Mouse (Mus musculus): ENCODE results near the gene 9330159F19Rik.
A peak's percentile ranks its signal among the peaks of the same experiment; 100 is the strongest.

The 9330159F19Rik gene

DNA sequence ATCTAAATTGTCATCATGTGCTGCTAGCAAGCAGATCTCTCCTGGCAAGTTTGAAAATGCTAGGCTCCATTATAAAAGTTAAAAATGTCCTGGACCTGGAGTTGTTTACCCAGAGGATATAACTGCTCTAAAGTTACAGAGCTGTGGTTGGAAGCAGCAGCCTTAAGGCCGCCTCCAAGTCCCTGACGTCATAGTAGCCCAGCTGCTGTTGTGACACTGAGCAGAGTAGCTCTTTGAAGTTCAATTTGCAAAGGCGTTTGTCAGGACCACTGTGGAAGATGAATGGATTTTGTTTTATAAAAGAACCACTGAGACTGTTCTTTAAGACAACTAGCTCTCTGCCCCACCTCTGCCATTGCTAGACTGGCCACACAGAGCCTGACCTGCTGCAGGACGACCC is at the start of gene 9330159F19Rik:
Gene 9330159F19Rik, plus strand, starts transcription at position 154 of the 400 bp plus-strand sequence.
- DNase-seq, result no peak

DNA sequence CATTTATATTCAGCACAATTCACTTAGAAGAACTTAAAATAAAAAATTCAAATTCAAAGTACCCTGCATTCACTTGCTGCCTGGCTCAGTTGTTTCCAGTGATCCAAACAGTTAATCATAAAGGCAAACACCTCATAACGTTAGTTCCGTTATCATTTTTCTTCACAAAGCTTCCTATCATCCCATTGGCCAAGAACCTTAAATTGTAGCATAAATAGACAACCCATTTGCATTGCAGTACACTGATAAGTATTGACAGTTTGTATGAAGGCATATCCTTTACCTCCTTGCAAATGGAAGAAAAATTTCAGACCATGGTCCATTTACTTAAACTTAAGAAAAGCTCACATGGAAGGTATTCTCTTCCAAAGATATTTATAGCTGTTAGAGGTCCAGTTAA is 49.7 kb upstream of the 9330159F19Rik start:
- no peak for DNase-seq

DNA sequence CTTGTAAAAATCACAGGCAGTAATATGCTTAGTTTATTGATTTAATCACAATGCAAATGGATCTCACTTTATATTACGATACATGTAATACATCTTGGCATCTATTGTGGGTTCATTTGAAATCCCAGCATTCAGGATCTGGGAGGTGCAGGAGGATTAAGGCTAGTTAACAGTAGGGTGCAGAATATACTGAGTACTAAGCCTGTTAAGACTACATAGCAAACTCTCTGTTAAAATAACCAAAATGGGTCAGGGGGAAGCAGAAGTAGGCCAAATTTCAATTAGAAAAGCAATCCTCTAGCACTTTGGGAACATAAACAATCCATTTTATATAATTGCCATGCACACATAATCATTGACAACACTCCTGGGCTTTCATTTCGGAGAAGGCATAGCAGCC is 37.6 kb upstream of the 9330159F19Rik start:
- DNase-seq, result no peak

DNA sequence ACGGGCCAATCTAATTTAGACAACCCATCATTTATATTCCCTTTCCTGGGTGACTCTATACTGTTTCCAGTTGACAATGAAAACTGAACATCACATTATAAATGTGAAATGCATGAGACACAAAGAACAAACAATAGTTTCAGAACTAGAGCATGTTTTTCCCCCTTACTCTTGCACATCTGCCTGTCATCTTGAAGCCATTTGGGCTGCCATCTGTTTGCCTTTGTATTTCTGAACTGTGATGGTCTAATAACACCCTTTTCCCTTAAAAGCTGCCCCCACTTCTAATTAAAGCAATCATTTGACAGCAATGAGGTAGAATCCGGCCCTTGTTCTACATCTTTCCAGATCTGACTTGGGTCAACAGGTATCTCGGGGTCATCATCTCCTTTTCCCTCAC is 35.8 kb upstream of the 9330159F19Rik start:
- no peak for DNase-seq

DNA sequence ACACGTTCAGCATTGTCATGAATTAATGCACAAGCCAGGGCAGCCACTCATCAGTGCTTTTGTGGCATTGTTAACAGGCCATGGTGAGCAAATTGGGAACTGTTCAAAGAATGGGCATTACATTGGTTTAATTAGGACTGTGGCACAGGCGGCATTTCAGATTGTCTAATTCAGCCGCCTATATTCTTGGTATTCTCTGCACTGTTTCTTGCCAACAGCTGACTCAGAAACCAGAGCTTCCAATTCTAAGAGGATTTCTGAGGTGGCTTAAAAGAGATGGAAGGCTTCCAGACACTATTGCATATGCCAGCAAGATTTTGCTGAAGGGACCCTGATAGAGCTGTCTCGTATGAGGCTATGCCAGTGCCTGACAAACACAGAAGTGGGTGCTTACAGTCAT is 34.5 kb upstream of the 9330159F19Rik start:
- no peak for DNase-seq

DNA sequence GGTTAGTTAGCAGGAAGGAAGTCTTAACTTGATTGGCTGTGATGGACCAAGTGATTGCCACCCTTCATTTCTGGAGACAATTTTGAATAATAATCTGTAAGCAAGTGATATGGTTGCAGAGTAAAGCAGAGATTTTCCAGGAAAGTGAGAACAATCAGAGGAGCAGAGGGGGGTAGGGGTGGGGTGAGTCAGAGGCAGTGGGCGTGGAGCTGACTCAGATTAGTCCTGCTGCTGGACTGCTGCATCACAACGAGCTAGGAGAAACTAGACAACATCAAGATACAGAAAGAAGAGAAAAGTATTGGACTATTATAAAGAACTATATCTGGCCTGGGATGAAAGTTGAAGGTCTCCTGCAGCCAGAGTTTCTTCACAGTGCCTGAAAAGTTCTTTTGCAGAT is 33.4 kb upstream of the 9330159F19Rik start:
- no peak for DNase-seq

DNA sequence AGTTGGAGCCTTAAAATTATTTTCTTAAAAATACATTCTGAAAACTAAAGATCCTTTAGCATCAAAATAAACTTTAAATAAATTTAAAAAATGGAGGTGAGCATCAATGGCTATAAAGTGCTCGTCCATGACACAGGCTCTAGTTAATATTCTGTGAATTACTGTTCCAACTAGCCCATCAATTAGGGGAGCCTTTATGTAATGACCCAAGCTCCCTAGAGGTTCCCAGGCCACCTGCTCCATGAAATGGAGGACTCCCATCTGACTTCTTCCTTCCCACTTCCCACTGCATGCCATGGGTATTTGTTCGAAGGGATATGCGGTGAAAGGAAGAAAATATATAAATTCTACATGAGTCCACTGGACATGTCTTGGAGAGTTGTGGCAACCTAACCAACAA is 31.2 kb upstream of the 9330159F19Rik start:
- no peak for DNase-seq

DNA sequence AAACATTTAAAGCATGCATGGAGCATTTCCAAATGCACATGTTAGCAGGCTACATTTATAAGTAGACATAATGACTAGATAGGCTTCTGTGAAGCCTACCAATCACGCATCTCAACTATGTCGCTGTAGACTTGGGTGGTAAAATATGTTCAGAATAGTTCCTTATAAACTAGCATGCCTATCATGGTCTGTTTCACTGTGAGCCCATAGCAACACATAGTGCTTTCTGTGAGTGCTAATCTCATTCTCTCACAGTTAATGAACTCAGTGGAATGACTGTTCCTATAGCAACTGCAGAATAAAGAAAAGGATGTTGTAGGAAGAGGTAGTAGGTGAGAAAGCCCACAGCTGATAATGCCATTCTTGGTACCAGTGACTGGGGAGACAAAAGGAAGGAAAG is 30.4 kb upstream of the 9330159F19Rik start:
- DNase-seq, result no peak

DNA sequence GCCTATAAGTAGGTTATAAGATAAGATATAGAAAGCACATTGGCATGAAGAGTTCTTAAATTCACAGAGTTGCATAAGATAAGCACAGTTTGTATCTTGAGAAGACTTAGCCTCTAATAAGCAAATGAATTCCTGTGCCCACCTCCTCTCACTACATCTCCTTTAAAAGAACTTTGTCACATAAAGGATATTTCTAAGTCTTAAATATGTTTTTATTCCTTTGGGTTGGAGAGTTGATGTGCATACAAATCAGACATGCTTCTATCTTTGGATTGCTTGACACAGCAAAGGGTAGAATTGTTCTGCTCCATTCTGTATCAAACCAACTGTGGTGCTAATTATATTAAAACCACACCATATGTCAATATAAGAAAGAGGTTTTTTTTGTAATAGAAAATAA is 17.6 kb upstream of the 9330159F19Rik start:
- DNase-seq, result no peak

DNA sequence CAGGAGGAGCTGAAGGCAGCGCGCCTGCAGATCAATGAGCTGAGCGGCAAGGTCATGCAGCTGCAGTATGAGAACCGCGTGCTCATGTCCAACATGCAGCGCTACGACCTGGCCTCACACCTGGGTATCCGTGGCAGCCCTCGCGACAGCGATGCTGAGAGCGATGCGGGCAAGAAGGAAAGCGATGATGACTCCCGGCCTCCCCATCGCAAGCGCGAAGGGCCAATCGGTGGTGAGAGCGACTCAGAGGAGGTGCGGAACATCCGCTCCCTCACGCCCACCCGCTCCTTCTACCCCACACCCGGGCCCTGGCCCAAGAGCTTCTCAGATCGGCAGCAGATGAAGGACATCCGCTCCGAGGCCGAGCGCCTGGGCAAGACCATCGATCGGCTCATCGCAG is 14.6 kb upstream of the 9330159F19Rik start:
- peak in 1 of 2 experiments; percentile 4 for DNase-seq

DNA sequence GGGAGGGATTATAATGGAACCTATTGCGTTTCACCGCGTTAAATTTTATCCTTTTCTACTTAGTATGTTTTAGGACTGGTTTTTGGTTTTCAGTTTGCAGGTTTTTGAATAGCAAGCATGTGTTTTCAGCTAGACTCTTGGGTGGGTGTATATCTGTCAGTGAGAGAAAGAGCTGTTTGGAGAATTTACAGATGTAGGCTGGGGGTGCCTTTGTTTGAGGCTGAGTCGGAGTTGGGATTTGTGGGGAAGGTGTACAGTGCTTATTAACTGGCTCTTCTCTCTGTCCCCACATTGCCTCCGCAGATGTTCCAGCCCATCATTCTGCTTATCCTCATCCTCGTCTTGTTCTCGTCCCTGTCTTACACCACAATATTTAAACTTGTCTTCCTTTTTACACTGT is 12.8 kb upstream of the 9330159F19Rik start, which contains the start of gene Gm49353:
Gene Gm49353, plus strand, starts transcription at position 313 of the 400 bp plus-strand sequence.
- DNase-seq, result no peak

DNA sequence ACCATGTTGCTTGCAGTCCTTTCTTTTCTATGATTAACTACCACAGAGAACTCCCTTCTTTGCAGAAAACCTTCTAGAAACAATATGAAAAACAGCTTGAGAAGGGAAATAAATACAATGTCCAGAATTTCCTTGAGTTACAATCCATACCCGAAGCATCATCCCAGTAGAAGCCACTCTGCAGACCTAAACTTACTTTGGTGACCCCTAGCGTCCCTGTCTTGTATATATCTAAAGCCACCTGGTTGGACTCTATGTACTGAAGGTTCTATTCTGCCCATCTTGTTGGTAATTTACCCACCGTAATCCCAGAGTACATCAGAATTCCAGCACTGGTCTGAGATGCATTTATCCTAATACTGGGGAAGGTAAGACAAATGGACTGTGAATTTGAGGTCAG is 11.6 kb upstream of the 9330159F19Rik start:
- DNase-seq, result no peak

DNA sequence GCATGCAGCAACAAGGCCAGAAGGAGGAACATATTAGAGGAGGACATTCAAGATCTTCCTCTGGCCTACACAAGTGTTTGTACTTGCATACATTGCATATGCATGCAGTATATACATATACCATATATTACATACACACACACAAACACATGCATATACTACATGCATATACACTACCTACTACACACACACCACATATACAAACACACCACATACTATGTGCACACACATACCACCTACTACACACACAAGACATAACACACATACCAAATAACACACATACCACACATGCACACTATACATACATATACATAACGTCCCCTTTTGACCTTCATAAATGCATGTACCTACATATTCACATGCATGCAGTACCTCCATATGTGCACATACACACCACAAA is 10.8 kb upstream of the 9330159F19Rik start:
- no peak for DNase-seq

DNA sequence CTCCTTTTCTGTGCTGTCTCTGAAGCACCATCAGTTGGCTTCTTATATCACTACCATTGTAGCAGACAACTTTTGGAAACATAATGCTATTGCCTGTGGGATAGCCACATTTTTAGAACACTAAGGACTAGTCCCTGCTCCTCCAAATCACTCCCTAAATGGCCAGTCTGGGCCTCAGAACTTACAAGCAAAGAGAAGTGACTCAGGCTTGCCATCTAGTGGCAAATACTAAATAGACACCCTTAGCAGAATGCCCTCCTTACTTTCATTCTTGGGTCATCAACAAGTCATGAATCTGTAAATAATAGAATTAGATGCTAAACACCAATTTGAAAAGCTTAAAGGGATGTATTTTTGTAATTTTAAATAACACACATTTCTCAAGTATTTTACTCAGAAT is 4.7 kb upstream of the 9330159F19Rik start:
- DNase-seq, result peak; percentile 61 to 70

DNA sequence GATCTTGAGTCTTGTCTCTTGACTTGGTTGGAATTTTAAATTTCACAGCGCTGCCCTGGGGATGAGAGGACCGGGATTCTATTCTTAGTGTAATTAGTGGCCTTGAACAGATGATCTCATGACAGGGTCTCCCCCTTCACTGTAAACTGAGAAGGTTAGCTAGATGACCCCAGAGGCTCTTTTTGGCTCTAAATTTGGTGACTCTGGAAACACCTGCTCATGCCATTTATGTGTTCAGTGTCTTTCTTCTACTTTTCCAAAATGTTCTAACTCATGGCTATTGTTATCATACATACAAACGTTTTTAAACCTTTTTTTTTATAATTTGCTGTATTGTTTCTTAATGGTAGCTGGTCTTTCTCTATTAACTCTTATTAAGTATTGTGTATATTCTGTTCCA is 2.7 kb upstream of the 9330159F19Rik start:
- DNase-seq, result no peak

DNA sequence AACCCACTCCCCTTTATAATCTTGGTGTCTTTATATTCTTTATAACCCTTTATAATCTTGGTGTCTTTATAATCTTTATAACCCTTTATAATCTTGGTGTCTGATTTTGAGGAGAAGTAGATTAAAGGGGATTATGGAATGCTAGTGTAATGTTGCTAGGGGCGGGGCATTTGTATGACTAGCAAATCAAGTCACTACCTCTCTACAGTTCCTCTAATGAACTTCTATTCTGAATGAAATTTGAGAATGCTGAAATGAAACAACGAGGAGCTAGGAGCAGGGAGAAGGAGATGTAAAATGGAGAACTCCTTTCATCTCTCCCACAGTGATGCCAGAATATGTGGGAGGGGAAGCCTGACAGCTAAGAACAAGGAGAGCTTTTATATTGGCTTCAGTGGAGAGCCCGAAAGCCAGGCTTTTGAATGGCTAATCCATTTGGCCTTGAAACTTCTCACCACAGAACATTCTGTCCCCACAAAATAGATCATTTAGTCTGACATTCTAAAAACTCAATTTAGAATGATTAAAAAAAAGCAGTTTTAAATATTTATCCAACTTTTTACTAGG is 2.2 kb downstream of the 9330159F19Rik start:
- no peak for DNase-seq

DNA sequence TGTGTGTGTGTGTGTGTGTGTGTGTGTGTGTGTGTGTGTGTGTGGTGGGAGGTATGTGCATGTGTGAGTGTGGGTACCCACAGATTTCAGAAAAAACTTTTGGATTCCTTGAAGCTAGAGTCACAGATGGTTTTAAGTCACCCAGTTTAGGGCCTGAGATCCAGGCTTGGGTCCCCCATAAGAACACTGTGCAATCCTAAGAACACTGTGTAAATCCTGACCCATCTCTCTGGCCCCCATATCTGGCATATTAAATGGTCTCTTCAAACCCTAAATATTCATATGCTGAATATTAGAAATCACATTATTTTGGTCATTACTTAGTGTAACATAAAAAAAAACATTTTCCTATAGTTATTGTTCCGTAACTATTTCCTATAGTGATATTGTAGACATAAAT is 5.6 kb downstream of the 9330159F19Rik start:
- no peak for DNase-seq

DNA sequence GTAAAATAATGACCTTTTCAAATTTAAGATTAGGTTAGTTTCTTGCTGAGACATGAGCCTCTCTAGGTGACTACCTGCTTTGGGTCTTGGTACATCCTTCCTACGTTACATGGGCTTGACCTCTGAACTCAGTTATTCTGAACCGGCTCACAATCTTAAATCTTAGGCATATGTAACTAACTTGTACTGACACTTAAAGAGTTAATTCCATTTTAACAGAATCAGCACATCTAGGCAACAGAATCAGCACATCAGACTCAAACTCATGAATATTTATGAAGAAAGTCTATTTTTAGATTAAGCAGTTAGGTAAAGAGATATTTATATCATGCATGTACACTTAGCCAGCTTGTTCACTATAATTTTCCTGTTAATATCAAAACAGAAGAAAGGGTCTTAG is 6.0 kb downstream of the 9330159F19Rik start:
- no peak for DNase-seq

DNA sequence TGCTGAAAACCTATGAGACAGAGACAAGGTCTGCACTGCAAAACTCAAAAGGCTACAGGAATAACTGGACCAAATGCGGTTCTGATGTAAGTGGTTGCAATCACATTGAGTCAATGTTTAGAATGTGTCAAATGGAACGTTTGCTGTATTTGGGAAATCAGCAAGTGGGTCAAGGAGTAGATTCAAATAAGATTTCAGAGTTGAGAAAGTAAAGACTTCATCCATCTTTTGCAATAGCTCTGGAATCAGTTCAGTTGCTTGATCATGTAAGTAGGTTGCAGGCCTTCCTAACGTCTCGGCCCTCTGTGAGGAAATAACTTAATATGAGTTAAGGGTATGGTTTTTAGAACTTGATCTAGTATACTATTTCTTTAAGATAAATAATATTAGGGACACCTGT is 13.9 kb downstream of the 9330159F19Rik start:
- DNase-seq, result no peak

DNA sequence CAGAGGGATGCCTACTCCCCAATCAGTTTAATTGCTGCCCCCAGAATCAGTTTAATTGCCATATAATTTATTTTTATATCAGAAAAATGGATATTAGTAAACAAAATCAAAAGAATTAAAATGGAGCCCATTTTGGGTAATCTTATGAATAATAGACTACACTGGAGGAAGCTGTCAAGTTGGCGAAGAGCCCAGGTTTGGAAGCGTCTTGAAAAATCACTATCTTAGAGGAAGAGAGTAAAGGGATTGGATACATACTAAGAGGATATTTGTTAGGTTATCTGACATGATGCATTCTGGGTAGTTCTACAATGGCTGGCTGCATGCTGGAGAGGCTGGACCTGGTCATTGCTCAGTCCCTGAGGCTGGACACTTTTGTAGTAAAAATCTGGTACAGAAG is 19.8 kb downstream of the 9330159F19Rik start:
- peak; percentile 22 to 31 for DNase-seq

Measured in cerebellum, postnatal 14 days (tissue).